Mouse (Mus musculus) CH12.LX (cell line): Measurements from ENCODE around the gene Lefty1. TPM values are rescaled to one million over a fixed set of nuclear protein-coding genes. Genes with fewer than 3 reads are reported as not detected.
"Not testable (repeated sequence)": the region's sequence is repeated elsewhere in the genome, so short reads cannot be mapped to it uniquely, and the experiment has no call there.

Source experiments
- DNase-seq: peaks from one replicate; pipeline ENCODE4 v3.0.0-alpha.2; 2013; ENCODE audit errors: extremely low read depth
- H3K27ac ChIP-seq: 2 replicates; pipeline ENCODE4 v1.5.1; 2012; ENCODE audit warnings: low read depth, mild to moderate bottlenecking, control low read depth, moderate library complexity; ENCODE audit not compliant: insufficient read depth
- H3K27me3 ChIP-seq: replicated peaks from 2 replicates; pipeline ENCODE3; 2012; ENCODE audit warnings: inconsistent platforms
- H3K36me3 ChIP-seq, 2 experiments: replicated peaks in 1 of 2; 2 replicates each; pipeline versions ENCODE3 to v1.6.1; 2012; ENCODE audit warnings: inconsistent platforms in 1 of 2, low read length in 1 of 2, mild to moderate bottlenecking in 1 of 2, mixed read lengths in 1 of 2, moderate library complexity in 1 of 2; ENCODE audit not compliant: control insufficient read depth in 1 of 2, insufficient read depth in 1 of 2
- H3K4me1 ChIP-seq, 2 experiments: 2 replicates each; pipeline ENCODE4 v1.6.1; 2012; ENCODE audit warnings: inconsistent platforms in 1 of 2, moderate library complexity in 1 of 2; ENCODE audit not compliant: insufficient read depth in 2 of 2, control insufficient read depth in 1 of 2
- H3K4me2 ChIP-seq: 2 replicates; pipeline ENCODE4 v1.6.1; 2012; ENCODE audit warnings: low read depth, mild to moderate bottlenecking, control low read depth; ENCODE audit not compliant: poor library complexity, insufficient read depth, severe bottlenecking
- H3K4me3 ChIP-seq, 3 experiments: fragments of 150-350 bp in 1 of 3; sonication (generic) in 1 of 3; replicated peaks in 1 of 3; 2 replicates each; pipeline versions ENCODE3 to v1.5.1; 2011 to 2012; ENCODE audit warnings: low read depth in 2 of 3, low read length in 2 of 3, mild to moderate bottlenecking in 2 of 3, moderate library complexity in 2 of 3, control low read depth in 1 of 3, improper control_type of control experiment in 1 of 3, inconsistent platforms in 1 of 3, mixed read lengths in 1 of 3; ENCODE audit not compliant: poor library complexity in 1 of 3
- H3K79me2 ChIP-seq: replicated peaks from 2 replicates; pipeline ENCODE4 v1.6.1; 2012; ENCODE audit warnings: mild to moderate bottlenecking, moderate library complexity; ENCODE audit not compliant: control insufficient read depth, poor library complexity, insufficient read depth, severe bottlenecking; ENCODE audit errors: extremely low read depth
- H3K9ac ChIP-seq: 2 replicates; pipeline ENCODE4 v1.6.1; 2012; ENCODE audit warnings: low read depth, mild to moderate bottlenecking, control low read depth, moderate library complexity; ENCODE audit not compliant: insufficient read depth
- H3K9me3 ChIP-seq: replicated peaks from 2 replicates; pipeline ENCODE3; 2012; ENCODE audit warnings: low read length, inconsistent platforms, mixed read lengths
- BHLHE40 ChIP-seq: IDR thresholded peaks from 2 replicates; pipeline ENCODE4 v1.6.1; 2011; ENCODE audit warnings: mild to moderate bottlenecking, low read depth, low read length, improper control_type of control experiment
- CHD1 ChIP-seq: IDR thresholded peaks from 2 replicates; pipeline ENCODE4 v1.6.1; 2012; ENCODE audit warnings: low read depth, low read length, improper control_type of control experiment, inconsistent platforms
- CHD2 ChIP-seq: IDR thresholded peaks from 2 replicates; pipeline ENCODE4 v1.6.1; 2011; ENCODE audit warnings: low read length, improper control_type of control experiment
- CTCF ChIP-seq, 2 experiments: IDR thresholded peaks in 1 of 2; conservative IDR thresholded peaks in 1 of 2; 2 replicates each; pipeline ENCODE4 v1.5.1; 2011 to 2012; ENCODE audit warnings: low read depth in 2 of 2, low read length in 2 of 2, improper control_type of control experiment in 1 of 2, inconsistent platforms in 1 of 2, mild to moderate bottlenecking in 1 of 2, moderate library complexity in 1 of 2
- E2F4 ChIP-seq: IDR thresholded peaks from 2 replicates; pipeline ENCODE4 v1.6.1; 2011; ENCODE audit warnings: low read depth, low read length, improper control_type of control experiment; ENCODE audit not compliant: insufficient replicate concordance
- EP300 ChIP-seq: IDR thresholded peaks from 2 replicates; pipeline ENCODE4 v1.6.1; 2011; ENCODE audit warnings: low read length, improper control_type of control experiment
- GABPA ChIP-seq: IDR thresholded peaks from 2 replicates; pipeline ENCODE4 v1.6.1; 2012; ENCODE audit warnings: low read depth, low read length, improper control_type of control experiment, inconsistent platforms; ENCODE audit not compliant: insufficient replicate concordance
- IRF4 ChIP-seq: IDR thresholded peaks from 2 replicates; pipeline ENCODE4 v1.6.1; 2014; ENCODE audit warnings: low read depth, mild to moderate bottlenecking, inconsistent platforms, low read length, improper control_type of control experiment
- MAFK ChIP-seq: IDR thresholded peaks from 2 replicates; pipeline ENCODE4 v1.6.1; 2011; ENCODE audit warnings: low read length, improper control_type of control experiment; ENCODE audit not compliant: insufficient replicate concordance
- MAX ChIP-seq: IDR thresholded peaks from 2 replicates; pipeline ENCODE4 v1.6.1; 2011; ENCODE audit warnings: low read length, improper control_type of control experiment
- MEF2A ChIP-seq: IDR thresholded peaks from 2 replicates; pipeline ENCODE4 v1.6.1; 2014; ENCODE audit warnings: low read depth, mild to moderate bottlenecking, inconsistent platforms, low read length, improper control_type of control experiment, borderline replicate concordance
- MXI1 ChIP-seq: IDR thresholded peaks from 2 replicates; pipeline ENCODE4 v1.6.1; 2011; ENCODE audit warnings: mild to moderate bottlenecking, low read depth, low read length, improper control_type of control experiment
- NELFE ChIP-seq: IDR thresholded peaks from 2 replicates; pipeline ENCODE4 v1.6.1; 2011; ENCODE audit warnings: low read depth, low read length, improper control_type of control experiment
- PAX5 ChIP-seq: IDR thresholded peaks from 2 replicates; pipeline ENCODE4 v1.6.1; 2012; ENCODE audit warnings: low read length, inconsistent platforms, mixed read lengths
- POLR2A ChIP-seq: IDR thresholded peaks from 2 replicates; pipeline ENCODE4 v1.6.1; 2011; ENCODE audit warnings: low read depth, mild to moderate bottlenecking, improper control_type of control experiment, low read length
- POLR2AphosphoS2 ChIP-seq: IDR thresholded peaks from 2 replicates; pipeline ENCODE4 v1.6.1; 2011; ENCODE audit warnings: low read depth, low read length, improper control_type of control experiment
- RAD21 ChIP-seq: IDR thresholded peaks from 2 replicates; pipeline ENCODE4 v1.6.1; 2011; ENCODE audit warnings: low read depth, mild to moderate bottlenecking, low read length, improper control_type of control experiment, moderate library complexity
- RCOR1 ChIP-seq: conservative IDR thresholded peaks from 2 replicates; pipeline ENCODE4 v1.6.1; 2012; ENCODE audit warnings: low read depth, mild to moderate bottlenecking, inconsistent platforms, low read length, improper control_type of control experiment
- SMC3 ChIP-seq: IDR thresholded peaks from 2 replicates; pipeline ENCODE4 v1.6.1; 2011; ENCODE audit warnings: low read depth, low read length, improper control_type of control experiment
- TBP ChIP-seq: conservative IDR thresholded peaks from 2 replicates; pipeline ENCODE4 v1.6.1; 2011; ENCODE audit warnings: low read depth, low read length, improper control_type of control experiment
- USF1 ChIP-seq: IDR thresholded peaks from 2 replicates; pipeline ENCODE4 v1.6.1; 2014; ENCODE audit warnings: low read depth, mild to moderate bottlenecking, inconsistent platforms, low read length, improper control_type of control experiment
- USF2 ChIP-seq: conservative IDR thresholded peaks from 2 replicates; pipeline ENCODE4 v1.6.1; 2011; ENCODE audit warnings: low read depth, low read length, improper control_type of control experiment
- ZC3H11A ChIP-seq: IDR thresholded peaks from 2 replicates; pipeline ENCODE4 v1.6.1; 2012; ENCODE audit warnings: low read depth, mild to moderate bottlenecking, inconsistent platforms, low read length, improper control_type of control experiment
- ZMIZ1 ChIP-seq: IDR thresholded peaks from 2 replicates; pipeline ENCODE4 v1.6.1; 2012; ENCODE audit warnings: low read depth, mild to moderate bottlenecking, inconsistent platforms, low read length, improper control_type of control experiment
- ZNF384 ChIP-seq: IDR thresholded peaks from 2 replicates; pipeline ENCODE4 v1.6.1; 2012; ENCODE audit warnings: low read depth, low read length, improper control_type of control experiment, inconsistent platforms
- dilution Hi-C: fragments of 300-500 bp; cut with MboI; formaldehyde crosslinking; loops from 2 replicates; pipeline ENCODE4 v1.14.3; 2020; ENCODE audit warnings: low sequenced_read_pairs; ENCODE audit not compliant: extremely low pct_unique_long_range_greater_than_20kb, extremely low pct_ligation_motif_present
- in situ Hi-C: fragments of 300-500 bp; cut with MboI; formaldehyde crosslinking; loops from 3 replicates; pipeline ENCODE4 v1.14.3; 2019; ENCODE audit warnings: low sequenced_read_pairs, low pct_ligation_motif_present, low pct_unique_long_range_greater_than_20kb, mixed read lengths
- polyA plus RNA-seq: library from polyadenylated mRNA; unstranded; fragments of >175 nt; gene quantifications from 2 replicates; pipeline ENCODE4 v1.2.1, GENCODE M21; 2012; ENCODE audit warnings: low read depth; ENCODE audit not compliant: insufficient read length
- total RNA-seq, 2 experiments: library from RNA; depleted of rRNA; stranded (reverse); fragments of 300-350 nt in 1 of 2; fragments of >200 nt in 1 of 2; gene quantifications; 2 replicates each; pipeline ENCODE4 v1.2.3; 2012 to 2014

Gene Lefty1
- total and polyA plus RNA-seq, 3 experiments = not detected

DNA sequence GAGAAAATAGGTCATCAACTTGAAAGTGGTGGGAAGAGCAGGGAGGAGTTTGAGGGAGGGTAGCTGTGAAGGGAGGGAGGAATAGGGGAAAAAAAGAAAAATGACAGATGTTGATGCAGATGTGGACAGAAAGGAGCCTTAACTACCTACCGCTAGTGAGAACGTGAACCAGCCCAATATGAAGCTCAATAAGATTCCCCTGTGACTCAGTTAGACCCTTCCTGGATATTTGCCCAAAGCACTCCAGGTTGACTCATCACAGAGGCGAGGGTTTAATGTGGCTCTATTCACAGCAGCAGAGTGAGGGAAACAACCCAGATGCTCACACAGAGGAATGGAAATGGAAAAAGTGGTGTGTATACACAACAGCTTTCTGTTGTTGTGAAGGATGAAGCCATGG is 3.7 kb upstream of the Lefty1 start:
- H3K79me2 ChIP-seq = no peaks in the 10 kb centered on the region
- no peak overlapping the region for H3K4me3 ChIP-seq
- dilution Hi-C loops (no loop called here), in situ Hi-C loops (no loop called here)
- no peak for DNase-seq
- H3K9me3 ChIP-seq = no peaks in the 10 kb centered on the region
- H3K27ac ChIP-seq = no peak overlapping the region
- H3K4me2 ChIP-seq = no peak overlapping the region
- no peak overlapping the region for H3K9ac ChIP-seq
- peaks cover 6 to 22% of the 10 kb centered on the region in 2 experiments for H3K4me1 ChIP-seq
- no peaks in the 10 kb centered on the region for H3K36me3 ChIP-seq
- TF ChIP-seq MAX = no peak
- TF ChIP-seq IRF4 = no peak
- TF ChIP-seq CHD1 = no peak
- no peak for TF ChIP-seq E2F4
- TF ChIP-seq CTCF (conservative IDR thresholded peaks at IDR 0.05 in 1 of 2, IDR thresholded peaks at IDR 0.05 in 1 of 2; ENCODE audit: low read depth in 2 of 2, low read length in 2 of 2) = no peak
- no peak for TF ChIP-seq RCOR1
- TF ChIP-seq ZNF384 = no peak
- no peak for TF ChIP-seq CHD2
- TF ChIP-seq PAX5 = no peak
- TF ChIP-seq MXI1 = no peak
- TF ChIP-seq BHLHE40 = no peak
- TF ChIP-seq ZC3H11A = no peak
- no peak for TF ChIP-seq MAFK
- no peak for TF ChIP-seq USF2
- TF ChIP-seq GABPA = no peak
- TF ChIP-seq SMC3 = no peak
- TF ChIP-seq USF1 = no peak
- TF ChIP-seq MEF2A = no peak
- no peak for TF ChIP-seq TBP
- no peak for TF ChIP-seq ZMIZ1
- H3K27me3 ChIP-seq = peaks cover 28% of the 10 kb centered on the region

DNA sequence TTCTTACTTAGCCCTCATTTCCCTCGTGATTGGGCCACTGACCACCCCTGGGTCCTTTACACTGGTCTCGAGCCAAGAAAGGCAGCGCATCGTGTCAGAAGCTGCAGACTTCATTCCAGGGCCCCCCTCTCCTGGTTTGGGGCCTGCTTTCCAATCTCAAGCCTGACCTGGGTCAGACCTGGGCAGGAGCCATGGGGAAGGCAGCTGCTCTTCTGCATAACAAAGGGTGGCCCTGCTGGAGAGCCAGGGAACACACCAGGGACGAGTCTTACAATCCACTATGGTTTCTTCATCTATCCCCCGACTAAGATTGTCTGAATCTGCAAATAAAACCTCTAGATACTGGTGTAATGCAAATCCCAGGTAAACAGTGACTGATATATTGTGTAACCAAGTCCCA is 1.2 kb upstream of the Lefty1 start:
- dilution Hi-C loops (no loop called here), in situ Hi-C loops (no loop called here)
- H3K4me3 ChIP-seq = no peak overlapping the region
- H3K79me2 ChIP-seq = no peaks in the 10 kb centered on the region
- no peak for DNase-seq
- no peaks in the 10 kb centered on the region for H3K36me3 ChIP-seq
- H3K4me1 ChIP-seq = no peaks in the 10 kb centered on the region
- no peaks in the 10 kb centered on the region for H3K9me3 ChIP-seq
- peaks cover 28% of the 10 kb centered on the region for H3K27me3 ChIP-seq
- H3K27ac ChIP-seq = no peak overlapping the region
- TF ChIP-seq EP300 = no peak
- TF ChIP-seq MAFK = no peak
- no peak for TF ChIP-seq TBP
- no peak for TF ChIP-seq POLR2AphosphoS2
- TF ChIP-seq MAX = no peak
- no peak for TF ChIP-seq RAD21
- TF ChIP-seq MXI1 = no peak
- no peak for TF ChIP-seq GABPA
- no peak for TF ChIP-seq POLR2A
- TF ChIP-seq IRF4 = no peak
- TF ChIP-seq BHLHE40 = no peak
- no peak for TF ChIP-seq USF2
- TF ChIP-seq NELFE = no peak
- no peak for TF ChIP-seq ZMIZ1
- TF ChIP-seq CHD1 = no peak
- no peak overlapping the region for H3K4me2 ChIP-seq
- no peak overlapping the region for H3K9ac ChIP-seq

DNA sequence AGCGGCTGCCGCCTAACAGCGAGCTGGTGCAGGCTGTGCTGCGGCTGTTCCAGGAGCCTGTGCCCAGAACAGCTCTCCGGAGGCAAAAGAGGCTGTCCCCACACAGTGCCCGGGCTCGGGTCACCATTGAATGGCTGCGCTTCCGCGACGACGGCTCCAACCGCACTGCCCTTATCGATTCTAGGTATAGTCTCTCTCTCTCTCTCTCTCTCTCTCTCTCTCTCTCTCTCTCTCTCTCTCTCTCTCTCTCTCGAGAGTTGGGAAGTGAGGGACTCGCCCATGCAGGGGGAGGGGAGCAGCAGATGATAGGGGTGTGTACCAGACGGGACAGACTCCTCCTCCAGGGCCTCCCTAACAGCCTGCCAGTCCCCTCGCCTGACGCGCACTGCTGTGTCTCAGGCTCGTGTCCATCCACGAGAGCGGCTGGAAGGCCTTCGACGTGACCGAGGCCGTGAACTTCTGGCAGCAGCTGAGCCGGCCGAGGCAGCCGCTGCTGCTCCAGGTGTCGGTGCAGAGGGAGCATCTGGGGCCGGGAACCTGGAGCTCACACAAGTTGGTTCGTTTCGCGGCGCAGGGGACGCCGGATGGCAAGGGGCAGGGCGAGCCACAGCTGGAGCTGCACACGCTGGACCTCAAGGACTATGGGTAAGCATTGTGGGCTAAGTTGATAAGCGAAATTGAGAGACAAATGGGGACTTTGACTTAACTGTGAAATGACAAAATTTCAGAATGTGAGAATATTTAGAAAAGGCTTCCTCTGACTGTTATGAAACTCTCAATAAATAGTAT is 2.0 kb downstream of the Lefty1 start:
- H3K27ac ChIP-seq, H3K9me3 ChIP-seq, dilution Hi-C loops, H3K36me3 ChIP-seq, H3K4me1 ChIP-seq, H3K4me3 ChIP-seq, DNase-seq, H3K9ac ChIP-seq, in situ Hi-C loops, H3K79me2 ChIP-seq, H3K4me2 ChIP-seq: not testable (repeated sequence)
- peaks cover 38% of the 10 kb centered on the region for H3K27me3 ChIP-seq
